Mouse (Mus musculus) neutrophil, adult 5-6 weeks (primary cell): ENCODE results near the gene AI481877. TPM values are rescaled to one million over a fixed set of nuclear protein-coding genes. Genes with fewer than 3 reads are reported as not detected.
A peak's percentile ranks its signal among the peaks of the same experiment; 100 is the strongest.

Source experiments
- ATAC-seq: fragments of 151-379, 151-347 bp; 2 replicates; pipeline ENCODE4 v1.8.0; 2017; ENCODE audit warnings: mild to moderate bottlenecking, moderate TSS enrichment; ENCODE audit not compliant: insufficient number of reproducible peaks, poor library complexity, low FRiP score, severe bottlenecking; ENCODE audit errors: extremely low read depth
- total RNA-seq: library from RNA; stranded (forward); fragments of 200-1000 nt; gene quantifications from 2 replicates; pipeline ENCODE4 v1.2.3, GENCODE M21; 2017

The AI481877 gene
- total RNA-seq, 1 experiment from 2014 or later = not detected

GRCm38 (mm10) chr4:59037525-59037924 lies 101.3 kb downstream of the AI481877 start:
- ATAC-seq = no peak

- peak; percentile 74 for ATAC-seq
Measured at GRCm38 (mm10) chr4:59036490-59037127, 102.2 kb downstream of the AI481877 start.

GRCm38 (mm10) chr4:59035786-59036350 lies 102.9 kb downstream of the AI481877 start:
- no peak for ATAC-seq

- peak; percentile 47 for ATAC-seq
Measured at GRCm38 (mm10) chr4:59034918-59035785, 103.6 kb downstream of the AI481877 start, which contains the start of gene Gng10. TSS of gene Gng10 (plus strand) at chr4:59035088.

GRCm38 (mm10) chr4:59034325-59034917 lies 104.4 kb downstream of the AI481877 start:
- no peak for ATAC-seq

- ATAC-seq = no peak
Measured at GRCm38 (mm10) chr4:59016922-59017321, 121.9 kb downstream of the AI481877 start.

GRCm38 (mm10) chr4:59015181-59015580 lies 123.6 kb downstream of the AI481877 start:
- no peak for ATAC-seq

- no peak for ATAC-seq
Measured at GRCm38 (mm10) chr4:59011446-59011845, 127.3 kb downstream of the AI481877 start.

- ATAC-seq = no peak
Measured at GRCm38 (mm10) chr4:59009696-59010095, 129.1 kb downstream of the AI481877 start.

GRCm38 (mm10) chr4:59009186-59009585 lies 129.6 kb downstream of the AI481877 start:
- peak; percentile 54 for ATAC-seq

GRCm38 (mm10) chr4:59007974-59008373 lies 130.8 kb downstream of the AI481877 start:
- ATAC-seq = no peak

GRCm38 (mm10) chr4:59007016-59007415 lies 131.8 kb downstream of the AI481877 start:
- no peak for ATAC-seq

- no peak for ATAC-seq
Measured at GRCm38 (mm10) chr4:59006211-59006610, 132.6 kb downstream of the AI481877 start.

- no peak for ATAC-seq
Measured at GRCm38 (mm10) chr4:59003806-59004200, 135.0 kb downstream of the AI481877 start.

- peak; percentile 84 for ATAC-seq
Measured at GRCm38 (mm10) chr4:59002948-59003805, 135.6 kb downstream of the AI481877 start, which contains the start of gene Gm20503. TSS of gene Gm20503 (plus strand) at chr4:59003210.

GRCm38 (mm10) chr4:59000614-59001013 lies 138.2 kb downstream of the AI481877 start:
- no peak for ATAC-seq

GRCm38 (mm10) chr4:58999686-59000085 lies 139.1 kb downstream of the AI481877 start:
- peak; percentile 65; the same call in 1 of the 2 replicates for ATAC-seq

- no peak for ATAC-seq
Measured at GRCm38 (mm10) chr4:58998688-58999087, 140.1 kb downstream of the AI481877 start.
